Mouse (Mus musculus) MEL-GATA-1-ER (cell line): ENCODE results near the gene Iqck.

ENCODE experiments used
- DNase-seq: peaks from one replicate; pipeline ENCODE4 v3.0.0-alpha.2; 2012; ENCODE audit warnings: low read depth; ENCODE audit errors: extremely low read depth

Gene Iqck

GRCm38 (mm10) chr7:118850676-118851290, 4.8 kb upstream of the Iqck start:
- DNase-seq: no peak

GRCm38 (mm10) chr7:118851571-118851970, 4.0 kb upstream of the Iqck start:
- DNase-seq: no peak

GRCm38 (mm10) chr7:118852611-118853010, 2.9 kb upstream of the Iqck start:
- DNase-seq: no peak

GRCm38 (mm10) chr7:118854606-118855005, 946 bp upstream of the Iqck start:
- DNase-seq: peak; percentile 66

GRCm38 (mm10) chr7:118855877-118856304, 339 bp downstream of the Iqck start, which contains the start of gene Knop1:
TSS of gene Knop1 (minus strand) at chr7:118856254.
- no peak for DNase-seq

GRCm38 (mm10) chr7:118858640-118859039, 3.1 kb downstream of the Iqck start:
- no peak for DNase-seq

GRCm38 (mm10) chr7:118865362-118865761, 9.8 kb downstream of the Iqck start:
- DNase-seq: no peak

- DNase-seq: no peak
Observed at GRCm38 (mm10) chr7:118879466-118880029, 24.0 kb downstream of the Iqck start.

- no peak for DNase-seq
Observed at GRCm38 (mm10) chr7:118883957-118884356, 28.4 kb downstream of the Iqck start.

GRCm38 (mm10) chr7:118884969-118885368, 29.4 kb downstream of the Iqck start:
- DNase-seq: no peak

- DNase-seq: no peak
Observed at GRCm38 (mm10) chr7:118887303-118888055, 31.9 kb downstream of the Iqck start.

- DNase-seq: no peak
Observed at GRCm38 (mm10) chr7:118889046-118889680, 33.6 kb downstream of the Iqck start.

GRCm38 (mm10) chr7:118895469-118896450, 40.2 kb downstream of the Iqck start:
- no peak for DNase-seq

- no peak for DNase-seq
Observed at GRCm38 (mm10) chr7:118898063-118898462, 42.5 kb downstream of the Iqck start.

- no peak for DNase-seq
Observed at GRCm38 (mm10) chr7:118900090-118900489, 44.5 kb downstream of the Iqck start.

- DNase-seq: no peak
Observed at GRCm38 (mm10) chr7:118902944-118903343, 47.4 kb downstream of the Iqck start.

GRCm38 (mm10) chr7:118903879-118904278, 48.3 kb downstream of the Iqck start:
- no peak for DNase-seq

- no peak for DNase-seq
Observed at GRCm38 (mm10) chr7:118904530-118904929, 49.0 kb downstream of the Iqck start.

- no peak for DNase-seq
Observed at GRCm38 (mm10) chr7:118908961-118909515, 53.5 kb downstream of the Iqck start.

- DNase-seq: no peak
Observed at GRCm38 (mm10) chr7:118910464-118910863, 54.9 kb downstream of the Iqck start.
